Mouse (Mus musculus): ENCODE data around the gene Csf1. TPM values are rescaled to one million over a fixed set of nuclear protein-coding genes. Genes with fewer than 3 reads are reported as not detected.

Gene Csf1
- polyA plus RNA-seq, 1 experiment from 2014 or later = 9.2 TPM

- Histone ChIP-seq H3K36me3 (ENCODE audit: control insufficient read depth, insufficient read depth) (no peaks in the 10 kb centered on the region), H3K27me3 (replicated peaks; ENCODE audit: control insufficient read depth, insufficient read depth, low read length) (no peaks in the 10 kb centered on the region), H3K4me2 (replicated peaks; ENCODE audit: low read depth) (no peak overlapping the region), H3K9ac (ENCODE audit: low read depth, low read length) (no peak overlapping the region), H3K9me3 (ENCODE audit: control insufficient read depth) (no peaks in the 10 kb centered on the region), H3K4me1 (replicated peaks; ENCODE audit: control insufficient read depth, insufficient read depth, low read length) (0 out of 2 replicates have a peak, but pooled peaks cover 7% of the 10 kb centered on the region), H3K27ac (ENCODE audit: low read depth, low read length) (no peak overlapping the region), H3K4me3 (ENCODE audit: low read depth, low read length) (no peak overlapping the region)
- no peak for TF ChIP-seq CTCF (IDR thresholded peaks at IDR 0.05; ENCODE audit: low read depth)
- WGBS = 10% methylated on average over 3 of the region's 3 CpGs
- peak; percentile 9 for ATAC-seq
Observed at GRCm38 (mm10) chr3:107696910-107697309, 63.4 kb downstream of the Csf1 start.

- peak within 1 kb of the TSS; percentile 77 for H3K4me3 ChIP-seq (ENCODE audit: low read depth, low read length)
- peak within 1 kb of the TSS; percentile 90 for H3K9ac ChIP-seq (ENCODE audit: low read depth, low read length)
- under 1% methylated on average over 89 of the region's 93 CpGs for WGBS
- no peaks in the 10 kb centered on the region for H3K36me3 ChIP-seq (ENCODE audit: control insufficient read depth, insufficient read depth)
- H3K4me2 ChIP-seq (replicated peaks; ENCODE audit: low read depth) = peak within 1 kb of the TSS; percentile 77
- peak; percentile 98 for TF ChIP-seq CTCF (IDR thresholded peaks at IDR 0.05; ENCODE audit: low read depth)
- peak within 1 kb of the TSS; percentile 93 for H3K27ac ChIP-seq (ENCODE audit: low read depth, low read length)
- 0 out of 2 replicates have a peak, but pooled peaks cover 7% of the 10 kb centered on the region for H3K4me1 ChIP-seq (replicated peaks; ENCODE audit: control insufficient read depth, insufficient read depth, low read length)
- H3K27me3 ChIP-seq (replicated peaks; ENCODE audit: control insufficient read depth, insufficient read depth, low read length) = no peaks in the 10 kb centered on the region
- peak; percentile 96 for ATAC-seq
- no peaks in the 10 kb centered on the region for H3K9me3 ChIP-seq (ENCODE audit: control insufficient read depth)
Observed at GRCm38 (mm10) chr3:107695948-107696881, 64.1 kb downstream of the Csf1 start, which contains the start of gene Ahcyl1. Gene Ahcyl1, minus strand, starts transcription at chr3:107696560.

GRCm38 (mm10) chr3:107695219-107695947 is 64.9 kb downstream of the Csf1 start:
- H3K9me3 ChIP-seq (ENCODE audit: control insufficient read depth) = no peaks in the 10 kb centered on the region
- peak overlapping the region; percentile 77 for H3K4me2 ChIP-seq (replicated peaks; ENCODE audit: low read depth)
- H3K4me3 ChIP-seq (ENCODE audit: low read depth, low read length) = peak overlapping the region; percentile 77
- H3K27me3 ChIP-seq (replicated peaks; ENCODE audit: control insufficient read depth, insufficient read depth, low read length) = no peaks in the 10 kb centered on the region
- 3% methylated on average over 16 of the region's 16 CpGs for WGBS
- no peaks in the 10 kb centered on the region for H3K36me3 ChIP-seq (ENCODE audit: control insufficient read depth, insufficient read depth)
- peak overlapping the region; percentile 93 for H3K27ac ChIP-seq (ENCODE audit: low read depth, low read length)
- ATAC-seq = no peak
- peak overlapping the region; percentile 90 for H3K9ac ChIP-seq (ENCODE audit: low read depth, low read length)
- 0 out of 2 replicates have a peak, but pooled peaks cover 7% of the 10 kb centered on the region for H3K4me1 ChIP-seq (replicated peaks; ENCODE audit: control insufficient read depth, insufficient read depth, low read length)
- TF ChIP-seq CTCF (IDR thresholded peaks at IDR 0.05; ENCODE audit: low read depth) = no peak

GRCm38 (mm10) chr3:107694256-107694900 is 65.9 kb downstream of the Csf1 start:
- peak overlapping the region; percentile 77 for H3K4me2 ChIP-seq (replicated peaks; ENCODE audit: low read depth)
- 43% methylated on average over 2 of the region's 2 CpGs for WGBS
- no peaks in the 10 kb centered on the region for H3K27me3 ChIP-seq (replicated peaks; ENCODE audit: control insufficient read depth, insufficient read depth, low read length)
- no peak overlapping the region for H3K27ac ChIP-seq (ENCODE audit: low read depth, low read length)
- H3K9me3 ChIP-seq (ENCODE audit: control insufficient read depth) = no peaks in the 10 kb centered on the region
- no peaks in the 10 kb centered on the region for H3K36me3 ChIP-seq (ENCODE audit: control insufficient read depth, insufficient read depth)
- H3K4me3 ChIP-seq (ENCODE audit: low read depth, low read length) = no peak overlapping the region
- H3K4me1 ChIP-seq (replicated peaks; ENCODE audit: control insufficient read depth, insufficient read depth, low read length) = peaks cover 14% of the 10 kb centered on the region; the same call in 1 of the 2 replicates
- ATAC-seq = no peak
- H3K9ac ChIP-seq (ENCODE audit: low read depth, low read length) = no peak overlapping the region
- TF ChIP-seq CTCF (IDR thresholded peaks at IDR 0.05; ENCODE audit: low read depth) = no peak

Other genes with a start within 250 kb of the Csf1 start
- 1.7 and 2.2 TPM in 2 replicates for gene Slc6a17, start 242.5 kb downstream of the Csf1 start, polyA plus RNA-seq (2015; fragmentation: Nextera tagmentation; extraction: Ambion mirVana)
- gene Ubl4b, start 205.4 kb downstream of the Csf1 start, polyA plus RNA-seq (2015; fragmentation: Nextera tagmentation; extraction: Ambion mirVana) = not detected in 2 replicates
- gene Alx3, start 165.4 kb downstream of the Csf1 start, polyA plus RNA-seq (2015; fragmentation: Nextera tagmentation; extraction: Ambion mirVana) = not detected in 2 replicates
- gene Gm10961, start 129.1 kb downstream of the Csf1 start, polyA plus RNA-seq (2015; fragmentation: Nextera tagmentation; extraction: Ambion mirVana) = not detected in 2 replicates
- gene Strip1, start 128.8 kb downstream of the Csf1 start, polyA plus RNA-seq (2015; fragmentation: Nextera tagmentation; extraction: Ambion mirVana) = 17.8 and 18.0 TPM in 2 replicates
- 37.8 and 39.0 TPM in 2 replicates for gene Ahcyl1, start 63.9 kb downstream of the Csf1 start, polyA plus RNA-seq (2015; fragmentation: Nextera tagmentation; extraction: Ambion mirVana)
- 475 and 488 TPM in 2 replicates for gene Eps8l3, start 116.8 kb upstream of the Csf1 start, polyA plus RNA-seq (2015; fragmentation: Nextera tagmentation; extraction: Ambion mirVana)
- gene Gstm5, start 135.4 kb upstream of the Csf1 start, polyA plus RNA-seq (2015; fragmentation: Nextera tagmentation; extraction: Ambion mirVana) = 157 and 172 TPM in 2 replicates
- 13.0 TPM in 2 replicates for gene Gstm7, start 171.3 kb upstream of the Csf1 start, polyA plus RNA-seq (2015; fragmentation: Nextera tagmentation; extraction: Ambion mirVana)
- 21.6 and 21.9 TPM in 2 replicates for gene Gstm6, start 183.3 kb upstream of the Csf1 start, polyA plus RNA-seq (2015; fragmentation: Nextera tagmentation; extraction: Ambion mirVana)
- 53.9 and 60.7 TPM in 2 replicates for gene Gstm3, start 208.8 kb upstream of the Csf1 start, polyA plus RNA-seq (2015; fragmentation: Nextera tagmentation; extraction: Ambion mirVana)
- 94.6 and 108 TPM in 2 replicates for gene Gstm2, start 226.0 kb upstream of the Csf1 start, polyA plus RNA-seq (2015; fragmentation: Nextera tagmentation; extraction: Ambion mirVana)

Data from intestine, postnatal 0 days (tissue).